Mouse (Mus musculus) activated CD4-positive, CD25-positive, alpha-beta regulatory T cell (primary cell): ENCODE data around the gene Tcta. TPM values are rescaled to one million over a fixed set of nuclear protein-coding genes. Genes with fewer than 3 reads are reported as not detected.

Source experiments
- polyA plus RNA-seq, 2 experiments: library from polyadenylated mRNA; unstranded; fragments of 100-300 nt; shearing (Covaris generic); gene quantifications; one replicate each; pipeline ENCODE4 v1.2.1; 2017

Tcta gene
- polyA plus RNA-seq = 10 to 100 TPM; 11.1 to 20.6 TPM

GRCm38 (mm10) chr9:108305629-108306520, at the start of gene Tcta, which contains the start of gene Rhoa:
Gene Tcta, minus strand, starts transcription at chr9:108306160.
Gene Rhoa, plus strand, starts transcription at chr9:108306129.

GRCm38 (mm10) chr9:108347540-108348289, 41.8 kb upstream of the Tcta start, which contains the start of gene Usp4:
Gene Usp4, plus strand, starts transcription at chr9:108347853.

GRCm38 (mm10) chr9:108338886-108339781, 33.2 kb upstream of the Tcta start, which contains the start of gene Gpx1:
Gene Gpx1, plus strand, starts transcription at chr9:108338903.

GRCm38 (mm10) chr9:108296453-108297355, 9.3 kb downstream of the Tcta start, which contains the start of gene Amt:
Gene Amt, plus strand, starts transcription at chr9:108296853.

GRCm38 (mm10) chr9:108290016-108290750, 15.8 kb downstream of the Tcta start, which contains the start of gene Nicn1:
Gene Nicn1, plus strand, starts transcription at chr9:108290429.

GRCm38 (mm10) chr9:108263690-108264190, 42.2 kb downstream of the Tcta start, which contains the start of gene Dag1:
Gene Dag1, minus strand, starts transcription at chr9:108263958.

Other genes with a start within 250 kb of the Tcta start
- gene Mst1, start 225.7 kb downstream of the Tcta start, polyA plus RNA-seq = 1 to 10 TPM; 1.9 to 2.6 TPM
- 100 to 1,000 TPM; 113 to 120 TPM for gene Rnf123, start 222.8 kb downstream of the Tcta start, polyA plus RNA-seq
- 100 to 1,000 TPM in 1 of 2 experiments, 10 to 100 TPM in 1; 68.9 to 107 TPM for gene Apeh, start 211.6 kb downstream of the Tcta start, polyA plus RNA-seq
- gene Bsn, start 115.8 kb downstream of the Tcta start, polyA plus RNA-seq = under 1 TPM; 0.18 to 0.83 TPM
- 10 to 100 TPM in 1 of 2 experiments, 1 to 10 TPM in 1; 6.0 to 11.8 TPM for gene Dag1, start 42.2 kb downstream of the Tcta start, polyA plus RNA-seq
- gene Nicn1, start 15.7 kb downstream of the Tcta start, polyA plus RNA-seq = 1 to 10 TPM; 1.2 to 1.6 TPM
- gene Amt, start 9.3 kb downstream of the Tcta start, polyA plus RNA-seq = under 1 TPM; 0.11 to 0.28 TPM
- 100 to 1,000 TPM; 398 to 425 TPM for gene Rhoa, start within 50 bp of the Tcta start, polyA plus RNA-seq
- gene Gpx1, start 32.7 kb upstream of the Tcta start, polyA plus RNA-seq = 100 to 1,000 TPM; 592 to 659 TPM
- 100 to 1,000 TPM; 119 to 134 TPM for gene Usp4, start 41.7 kb upstream of the Tcta start, polyA plus RNA-seq
- gene 1700102P08Rik, start 86.6 kb upstream of the Tcta start, polyA plus RNA-seq = under 1 TPM; 0.59 to 0.82 TPM
- under 1 TPM in 1 of 2 experiments, not detected in 1; 0.14 TPM for gene Ccdc36, start 122.3 kb upstream of the Tcta start, polyA plus RNA-seq
- not detected for gene BC048562, start 130.3 kb upstream of the Tcta start, polyA plus RNA-seq
- gene Ccdc71, start 154.4 kb upstream of the Tcta start, polyA plus RNA-seq = 10 to 100 TPM; 35.6 to 46.5 TPM
- 1 to 10 TPM; 6.5 to 9.8 TPM for gene Klhdc8b, start 155.4 kb upstream of the Tcta start, polyA plus RNA-seq
- gene Lamb2, start 173.6 kb upstream of the Tcta start, polyA plus RNA-seq = under 1 TPM; 0.12 to 0.41 TPM
- gene Usp19, start 184.4 kb upstream of the Tcta start, polyA plus RNA-seq = 100 to 1,000 TPM in 1 of 2 experiments, 10 to 100 TPM in 1; 63.7 to 115 TPM
- gene Qars, start 201.5 kb upstream of the Tcta start, polyA plus RNA-seq = 100 to 1,000 TPM; 105 to 107 TPM
- 100 to 1,000 TPM; 142 TPM for gene Qrich1, start 210.6 kb upstream of the Tcta start, polyA plus RNA-seq